Mouse (Mus musculus) heart, postnatal 14 days (tissue): ENCODE data around the gene Fmo6. TPM values are rescaled to one million over a fixed set of nuclear protein-coding genes. Genes with fewer than 3 reads are reported as not detected.

Experiments used
- DNase-seq, 2 experiments: peaks; one replicate each; pipeline ENCODE4 v3.0.0; 2021 to 2022
- intact Hi-C: fragments of 180-260 bp; cut with DNase I; formaldehyde crosslinking; loops from one replicate; pipeline ENCODE4 v1.15.1; 2025
- long read RNA-seq, 2 experiments: library from polyadenylated mRNA; stranded (forward); transcript quantifications; one replicate each; pipeline ENCODE4 v2.0.0; 2021
- total RNA-seq, 2 experiments: library from RNA; stranded (reverse); gene quantifications; 2 replicates each; pipeline ENCODE4 v1.2.3; 2021

Fmo6 gene
- total RNA-seq = not detected
- long read RNA-seq, experiment 1 = 0 reads
- long read RNA-seq, experiment 2 = 0 reads

DNA sequence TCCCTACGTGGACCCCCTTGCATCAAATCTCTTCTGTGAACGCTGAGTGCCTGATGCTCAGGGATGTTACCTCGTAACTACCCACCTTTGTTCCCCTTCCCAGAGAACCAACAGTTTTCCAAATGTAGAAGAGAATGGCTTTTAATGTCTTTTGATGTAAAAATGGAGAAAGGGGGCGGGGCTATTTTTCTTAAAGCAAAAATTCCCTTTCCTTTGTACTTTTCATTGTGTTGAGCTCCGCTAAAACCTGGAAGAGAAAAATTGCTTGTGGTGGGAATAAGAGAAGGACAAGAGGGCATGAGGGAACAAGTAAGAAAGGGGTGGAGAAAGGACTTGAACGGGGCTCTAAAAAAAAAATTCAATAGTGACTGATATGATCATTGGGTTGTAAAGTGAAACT is at the start of gene Fmo6:
Gene Fmo6, minus strand, starts transcription at position 101 of the 400 bp plus-strand sequence.
- intact Hi-C loops = no loop called here

GRCm38 (mm10) chr1:162986777-162987176 is 49.5 kb upstream of the Fmo6 start:
- intact Hi-C loops = no loop called here
- no peak for DNase-seq

More for the DNA sequence above, at the start of gene Fmo6:
- DNase-seq = no peak

DNA sequence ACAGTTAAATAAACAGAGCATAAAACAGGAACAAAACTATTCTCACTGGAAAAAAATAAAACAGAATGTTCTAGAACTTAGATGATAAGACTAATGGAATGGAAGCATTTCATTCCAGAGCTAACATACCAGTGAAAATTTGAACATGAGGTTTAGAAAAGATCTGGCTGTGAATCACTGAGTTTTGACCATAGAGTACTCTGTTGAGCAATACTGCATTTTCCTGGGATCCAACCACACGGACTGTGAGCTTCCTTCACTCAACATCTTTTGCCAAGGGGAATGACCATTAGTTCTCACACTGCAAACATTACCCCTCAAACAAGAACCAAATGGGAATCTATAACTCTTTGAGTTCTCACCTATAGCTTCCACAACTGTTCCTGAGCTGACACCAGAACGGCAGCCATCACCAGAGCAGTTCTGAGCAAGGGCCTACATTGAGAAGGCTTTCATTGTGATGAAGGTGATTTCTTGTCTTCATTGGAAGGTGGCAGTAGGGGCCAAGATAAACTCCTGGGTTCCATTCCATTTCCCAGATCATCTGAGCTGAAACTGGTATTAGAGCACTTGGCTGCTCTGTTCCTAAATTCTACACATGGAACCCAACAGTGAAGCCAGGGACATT is 48.9 kb upstream of the Fmo6 start:
- intact Hi-C loops = no loop called here
- no peak for DNase-seq

- no peak for DNase-seq
- intact Hi-C loops = no loop called here
These were observed 47.1 kb upstream of the Fmo6 start, which contains the start of gene Fmo3 for GRCm38 (mm10) chr1:162984428-162984827. Gene Fmo3 (minus strand): TSS chr1:162984528.

- intact Hi-C loops = no loop called here
- DNase-seq = no peak
These were observed 26.2 kb upstream of the Fmo6 start for GRCm38 (mm10) chr1:162963556-162963955.

DNA sequence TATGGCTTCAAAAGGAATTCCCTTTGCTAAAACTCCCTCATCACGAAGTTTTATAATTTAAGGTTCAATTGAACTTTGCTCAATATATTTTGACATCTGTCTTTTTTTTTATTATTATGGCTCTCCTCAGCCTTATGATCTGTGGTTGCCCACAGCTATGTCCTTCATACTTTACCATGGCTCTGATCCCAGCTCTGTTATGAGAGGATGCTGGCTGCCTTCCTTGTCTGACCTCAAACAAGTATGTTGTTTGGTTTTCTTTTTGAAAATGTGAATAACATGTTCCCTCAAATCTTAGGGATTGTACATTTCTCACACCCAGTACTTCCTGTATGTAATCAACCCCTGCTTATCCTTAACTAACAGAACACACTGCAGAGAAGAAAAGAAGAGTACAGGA is 20.1 kb upstream of the Fmo6 start:
- no peak for DNase-seq
- intact Hi-C loops = no loop called here

- DNase-seq = no peak
- intact Hi-C loops = no loop called here
These were observed 15.8 kb upstream of the Fmo6 start for GRCm38 (mm10) chr1:162953079-162953478.

DNA sequence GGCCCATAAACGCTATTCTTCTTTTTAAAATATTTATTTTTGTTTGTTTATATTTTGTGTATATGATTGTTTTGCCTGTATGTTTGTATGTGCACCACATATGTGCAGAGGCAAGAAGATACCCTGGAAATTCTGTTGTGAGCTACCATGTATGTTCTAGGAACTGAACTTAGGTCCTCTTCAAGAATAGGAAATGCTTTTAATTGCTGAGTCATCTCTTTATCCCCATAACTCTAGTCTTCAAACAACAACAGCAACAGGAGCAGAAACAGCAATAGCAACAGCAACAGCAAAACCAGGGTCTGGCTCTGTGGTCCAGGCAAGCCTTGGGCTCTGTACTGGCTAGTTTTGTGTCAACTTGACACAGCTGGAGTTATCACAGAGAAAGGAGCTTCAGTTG is 12.4 kb upstream of the Fmo6 start:
- DNase-seq = no peak
- intact Hi-C loops = no loop called here

DNA sequence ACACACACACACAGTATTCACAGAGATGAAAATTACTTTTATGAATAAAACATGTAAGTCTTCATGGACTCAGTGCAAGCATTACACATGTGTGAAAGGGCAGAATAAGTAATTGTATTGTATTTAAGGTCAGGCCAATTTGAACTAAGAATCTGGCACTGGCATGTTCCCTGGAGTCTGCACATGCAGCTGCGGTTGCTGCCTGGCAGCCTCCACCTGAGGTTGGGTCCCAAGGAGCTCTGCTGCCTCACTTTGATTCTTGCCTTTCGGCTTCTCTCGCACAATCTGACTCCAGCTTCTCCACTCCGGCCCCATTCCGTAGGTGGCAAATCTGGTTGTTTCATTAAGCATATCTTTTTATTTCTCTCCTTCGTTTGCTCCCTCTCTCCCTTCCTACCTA is 10.6 kb upstream of the Fmo6 start:
- intact Hi-C loops = no loop called here

DNA sequence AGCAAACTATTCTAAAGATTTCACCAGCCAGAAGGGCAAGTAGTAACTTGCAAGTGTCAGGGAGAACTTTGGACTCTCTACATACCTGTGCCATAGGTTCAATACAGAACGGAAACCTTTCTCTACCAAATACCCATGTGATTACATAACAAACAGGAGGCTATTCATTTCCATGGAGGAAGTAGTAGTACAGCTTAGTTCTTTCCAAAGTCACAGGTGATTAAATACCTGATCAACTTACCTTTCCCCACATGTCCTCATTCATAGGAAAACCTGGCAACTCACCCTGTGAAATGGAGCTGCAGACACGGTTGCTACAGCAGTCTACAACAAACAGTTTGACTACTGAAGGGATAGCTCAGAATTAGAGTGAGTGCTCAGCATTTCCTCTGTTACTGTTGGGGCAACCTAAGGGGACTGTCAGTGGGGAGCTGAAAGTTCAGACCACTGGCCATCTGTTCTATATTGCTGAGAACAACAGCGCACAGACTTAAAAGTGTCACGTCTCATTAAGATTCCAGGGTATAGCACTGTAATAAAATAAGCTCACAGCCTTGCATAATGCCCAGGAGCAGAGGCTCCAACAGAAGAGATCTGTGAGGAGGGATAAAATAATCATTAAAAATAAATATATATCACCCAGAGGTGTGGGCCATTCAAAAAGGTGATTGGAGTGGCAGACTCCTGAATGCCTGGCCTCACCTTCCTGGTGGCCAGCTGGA is 9.7 kb upstream of the Fmo6 start:
- intact Hi-C loops = no loop called here
- no peak for DNase-seq

More for the DNA sequence above, 10.6 kb upstream of the Fmo6 start:
- no peak for DNase-seq

- no peak for DNase-seq
- intact Hi-C loops = no loop called here
These were observed 6.4 kb upstream of the Fmo6 start for GRCm38 (mm10) chr1:162943700-162944099.

DNA sequence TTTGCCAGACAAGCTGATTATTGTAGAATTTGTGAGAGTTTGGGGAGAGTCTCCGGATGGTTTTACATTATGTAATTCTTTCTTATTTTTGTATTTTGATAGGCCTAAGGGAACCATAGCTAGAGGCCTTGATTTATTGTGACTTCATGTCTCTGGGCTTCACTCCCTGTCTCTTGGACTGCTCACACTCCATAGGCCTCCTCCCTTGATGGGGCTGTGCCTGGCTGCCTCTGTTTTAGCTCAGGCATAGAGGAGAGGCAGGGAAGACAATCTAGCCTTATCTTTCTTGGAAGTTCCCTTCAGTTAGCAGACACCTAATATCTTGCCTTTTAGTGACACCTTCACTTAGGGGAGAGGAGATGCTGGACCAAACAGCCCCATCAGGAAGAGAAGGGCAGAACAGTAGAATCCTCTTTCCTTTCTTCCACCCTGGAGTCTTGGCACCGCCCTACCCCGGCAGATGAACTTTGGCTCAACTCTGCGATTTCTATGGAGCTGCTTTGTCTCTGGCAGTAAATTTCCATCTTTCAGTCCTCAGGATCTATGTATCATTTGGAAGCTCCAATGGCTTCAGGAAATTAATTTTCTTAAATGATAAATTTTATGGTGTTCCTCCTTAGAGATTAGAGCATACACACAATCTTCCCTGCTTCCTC is 1.5 kb upstream of the Fmo6 start:
- intact Hi-C loops = no loop called here
- peak; percentile 16 to 17 for DNase-seq

DNA sequence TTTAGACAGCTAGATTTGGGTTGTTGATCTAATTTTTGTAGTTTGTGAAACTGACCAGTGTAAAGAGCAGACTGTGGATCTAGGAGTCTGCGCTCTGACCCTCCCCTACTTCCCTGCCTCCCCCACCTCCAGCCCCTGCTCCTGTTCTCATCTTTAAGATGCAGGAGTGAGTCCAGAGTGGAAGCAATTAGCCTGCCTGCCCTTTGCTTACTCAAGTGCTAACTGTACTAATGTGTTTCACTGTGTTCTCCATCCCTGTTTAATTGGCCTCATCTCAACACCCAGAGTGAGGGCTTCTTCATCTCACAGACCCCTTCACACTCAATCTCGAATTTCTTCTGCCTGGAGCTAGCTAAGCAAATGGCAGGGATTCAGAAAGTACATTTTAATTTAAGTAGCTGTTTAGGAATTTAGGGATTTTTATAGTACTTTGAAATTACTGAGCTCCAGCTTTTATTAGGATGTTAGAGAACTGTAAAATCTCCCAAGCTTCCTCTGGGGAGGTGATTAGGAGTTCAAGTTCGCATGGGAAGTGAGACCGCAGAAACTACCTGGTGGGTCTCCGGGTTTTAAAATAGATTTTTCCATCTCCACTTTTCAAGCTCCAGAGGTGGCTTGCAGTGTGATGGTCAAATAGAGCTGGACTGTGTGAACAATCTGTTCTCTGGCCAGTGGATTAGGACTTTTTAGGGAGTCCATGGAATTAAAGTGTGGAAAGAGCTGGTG is 818 bp upstream of the Fmo6 start:
- DNase-seq = no peak
- intact Hi-C loops = no loop called here

DNA sequence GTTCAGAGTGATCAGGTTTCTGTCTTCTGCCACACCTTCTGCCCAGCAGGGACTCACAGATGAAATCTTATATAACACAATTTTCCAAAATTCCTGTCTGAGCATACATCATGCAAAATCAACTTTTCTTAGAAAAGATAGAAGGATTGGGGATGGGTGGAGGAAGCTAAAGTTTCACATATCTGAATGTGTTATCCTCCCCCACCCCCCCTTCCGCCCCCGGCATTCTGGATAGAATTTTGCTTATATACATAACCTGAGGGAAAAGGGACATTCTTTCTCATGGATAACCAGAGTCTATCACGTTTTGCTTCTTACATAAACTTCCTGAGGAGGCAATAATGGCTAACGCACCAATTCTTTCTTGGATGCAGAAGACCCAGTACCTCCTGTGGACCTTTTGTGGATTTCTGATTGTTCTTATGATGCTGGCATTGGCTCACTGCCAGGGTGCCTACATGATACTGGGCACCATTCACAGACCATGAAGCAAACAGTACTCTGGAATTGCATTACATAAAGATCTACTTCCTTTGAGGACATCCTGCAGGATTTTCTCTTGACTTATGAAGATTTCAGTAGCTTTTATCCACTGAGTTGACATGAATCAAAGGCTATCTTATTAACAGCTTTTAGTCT is 2.8 kb downstream of the Fmo6 start:
- intact Hi-C loops = no loop called here
- no peak for DNase-seq

GRCm38 (mm10) chr1:162932386-162932785 is 4.9 kb downstream of the Fmo6 start:
- no peak for DNase-seq
- intact Hi-C loops = no loop called here

DNA sequence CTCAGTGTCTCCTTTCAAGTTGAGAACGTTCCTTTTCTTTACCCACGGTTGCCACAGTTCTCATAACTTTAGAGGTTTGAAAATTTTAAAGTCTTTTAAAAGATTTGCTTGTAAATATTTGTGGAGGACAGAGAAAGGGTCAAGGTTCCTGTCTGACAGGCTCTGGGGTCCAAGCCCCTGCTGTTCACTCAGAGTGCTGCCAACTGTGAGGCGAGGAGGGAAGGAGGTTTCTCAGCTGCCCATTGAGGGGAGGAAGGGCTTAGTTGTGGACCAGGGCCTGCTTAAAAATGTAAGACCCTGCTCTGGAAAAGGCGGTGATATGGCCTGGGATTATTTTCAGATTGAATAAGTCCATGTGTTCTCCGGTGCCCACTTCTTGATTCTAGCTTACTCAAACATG is 5.4 kb downstream of the Fmo6 start:
- intact Hi-C loops = no loop called here
- DNase-seq = no peak

- no peak for DNase-seq
- intact Hi-C loops = no loop called here
These were observed 5.9 kb downstream of the Fmo6 start for GRCm38 (mm10) chr1:162931310-162931875.

GRCm38 (mm10) chr1:162930631-162931030 is 6.7 kb downstream of the Fmo6 start:
- intact Hi-C loops = no loop called here

GRCm38 (mm10) chr1:162929146-162929545 is 8.2 kb downstream of the Fmo6 start:
- intact Hi-C loops = no loop called here
- no peak for DNase-seq

More at GRCm38 (mm10) chr1:162930631-162931030, 6.7 kb downstream of the Fmo6 start:
- no peak for DNase-seq

DNA sequence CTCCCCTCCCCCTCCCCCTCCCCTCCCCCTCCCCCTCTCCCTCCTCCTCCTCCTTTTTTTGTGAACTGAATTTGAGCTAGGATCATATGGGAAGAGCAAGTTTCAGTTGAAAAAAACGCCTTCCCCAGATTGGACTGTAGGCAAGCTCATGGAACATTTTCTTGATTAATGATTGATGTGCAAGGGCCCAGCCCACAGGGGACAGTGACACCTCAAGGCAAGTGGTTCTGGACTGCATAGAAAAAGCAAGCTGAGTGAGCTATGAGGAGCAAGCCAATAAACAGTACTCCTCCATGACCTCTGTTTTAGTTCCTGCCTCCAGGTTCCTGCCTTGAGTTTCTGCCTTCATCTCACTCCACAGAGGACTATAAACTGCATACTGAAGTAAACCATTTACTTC is 12.2 kb downstream of the Fmo6 start:
- intact Hi-C loops = no loop called here
- no peak for DNase-seq
